Mouse (Mus musculus) megakaryocyte, embryonic 14.5 days (primary cell): ENCODE data around the gene Gar1. TPM values are rescaled to one million over a fixed set of nuclear protein-coding genes. Genes with fewer than 3 reads are reported as not detected.

Source experiments
- H3K27me3 ChIP-seq: replicated peaks from 2 replicates; pipeline ENCODE3; 2012; ENCODE audit warnings: inconsistent platforms
- H3K36me3 ChIP-seq: replicated peaks from 2 replicates; pipeline ENCODE3; 2012; ENCODE audit warnings: low read length, inconsistent platforms, mixed read lengths
- H3K4me1 ChIP-seq: 2 replicates; pipeline ENCODE4 v1.6.1; 2012; ENCODE audit warnings: inconsistent platforms
- H3K4me3 ChIP-seq: replicated peaks from 2 replicates; pipeline ENCODE3; 2012; ENCODE audit warnings: moderate library complexity, mild to moderate bottlenecking, inconsistent platforms
- H3K9me3 ChIP-seq: 2 replicates; pipeline ENCODE4 v1.6.1; 2012; ENCODE audit warnings: inconsistent platforms
- FLI1 ChIP-seq: IDR thresholded peaks from 2 replicates; pipeline ENCODE4 v1.6.1; 2012; ENCODE audit warnings: low read length, inconsistent platforms, mixed read lengths
- GATA1 ChIP-seq: IDR thresholded peaks from 3 replicates; pipeline ENCODE4 v1.6.1; 2012; ENCODE audit warnings: mixed read lengths, low read length, inconsistent platforms, borderline replicate concordance
- polyA plus RNA-seq: library from polyadenylated mRNA; stranded (reverse); fragments of >175 nt; gene quantifications from 2 replicates; pipeline ENCODE4 v1.2.3, GENCODE M21; 2012; ENCODE audit warnings: low replicate concordance; ENCODE audit not compliant: insufficient read depth

Gene Gar1
- polyA plus RNA-seq, 1 experiment: 64.1 TPM

- H3K4me1 ChIP-seq: no peaks in the 10 kb centered on the region
- H3K27me3 ChIP-seq: no peaks in the 10 kb centered on the region
- no peak overlapping the region for H3K4me3 ChIP-seq
- no peaks in the 10 kb centered on the region for H3K9me3 ChIP-seq
- peaks cover 55% of the 10 kb centered on the region for H3K36me3 ChIP-seq
- TF ChIP-seq GATA1 (no peak), FLI1 (no peak)
Measured at GRCm38 (mm10) chr3:129821736-129822135, 9.5 kb downstream of the Gar1 start.

GRCm38 (mm10) chr3:129820847-129821246 lies 10.3 kb downstream of the Gar1 start:
- Histone ChIP-seq H3K9me3 (no peaks in the 10 kb centered on the region), H3K27me3 (no peaks in the 10 kb centered on the region), H3K36me3 (peaks cover 46% of the 10 kb centered on the region), H3K4me3 (no peak overlapping the region), H3K4me1 (no peaks in the 10 kb centered on the region)
- no peak for TF ChIP-seq FLI1
- TF ChIP-seq GATA1: no peak

GRCm38 (mm10) chr3:129803765-129804164 lies 27.4 kb downstream of the Gar1 start, which contains the start of gene Lrit3:
Gene Lrit3 (minus strand): TSS chr3:129804030.
- Histone ChIP-seq H3K27me3 (no peaks in the 10 kb centered on the region), H3K9me3 (0 out of 2 replicates have a peak, but pooled peaks cover 3% of the 10 kb centered on the region), H3K36me3 (no peaks in the 10 kb centered on the region), H3K4me3 (no peak within 1 kb of the TSS), H3K4me1 (no peaks in the 10 kb centered on the region)
- TF ChIP-seq FLI1: no peak
- no peak for TF ChIP-seq GATA1

- Histone ChIP-seq H3K4me3 (no peak overlapping the region), H3K36me3 (no peaks in the 10 kb centered on the region), H3K9me3 (0 out of 2 replicates have a peak, but pooled peaks cover 3% of the 10 kb centered on the region), H3K27me3 (peaks cover 2% of the 10 kb centered on the region), H3K4me1 (no peaks in the 10 kb centered on the region)
- TF ChIP-seq GATA1: no peak
- no peak for TF ChIP-seq FLI1
Measured at GRCm38 (mm10) chr3:129799011-129799410, 32.2 kb downstream of the Gar1 start.

- TF ChIP-seq GATA1: no peak
- TF ChIP-seq FLI1: no peak
- H3K27me3 ChIP-seq: peaks cover 2% of the 10 kb centered on the region
- no peaks in the 10 kb centered on the region for H3K4me1 ChIP-seq
- no peak overlapping the region for H3K4me3 ChIP-seq
- H3K36me3 ChIP-seq: no peaks in the 10 kb centered on the region
- H3K9me3 ChIP-seq: 0 out of 2 replicates have a peak, but pooled peaks cover 3% of the 10 kb centered on the region
Measured at GRCm38 (mm10) chr3:129798551-129798950, 32.6 kb downstream of the Gar1 start.

GRCm38 (mm10) chr3:129797341-129797740 lies 33.9 kb downstream of the Gar1 start:
- TF ChIP-seq GATA1 (no peak), FLI1 (no peak)
- H3K4me3 ChIP-seq: no peak overlapping the region
- H3K9me3 ChIP-seq: 0 out of 2 replicates have a peak, but pooled peaks cover 2% of the 10 kb centered on the region
- H3K36me3 ChIP-seq: no peaks in the 10 kb centered on the region
- H3K4me1 ChIP-seq: no peaks in the 10 kb centered on the region
- H3K27me3 ChIP-seq: peaks cover 2% of the 10 kb centered on the region

GRCm38 (mm10) chr3:129793801-129794200 lies 37.4 kb downstream of the Gar1 start:
- H3K36me3 ChIP-seq: no peaks in the 10 kb centered on the region
- H3K27me3 ChIP-seq: peaks cover 2% of the 10 kb centered on the region
- no peak overlapping the region for H3K4me3 ChIP-seq
- peaks cover 5% of the 10 kb centered on the region for H3K9me3 ChIP-seq
- H3K4me1 ChIP-seq: no peaks in the 10 kb centered on the region
- TF ChIP-seq GATA1: no peak

GRCm38 (mm10) chr3:129782746-129783145 lies 48.5 kb downstream of the Gar1 start:
- Histone ChIP-seq H3K4me1 (no peaks in the 10 kb centered on the region), H3K9me3 (peaks cover 19% of the 10 kb centered on the region), H3K4me3 (no peak overlapping the region), H3K36me3 (no peaks in the 10 kb centered on the region), H3K27me3 (no peaks in the 10 kb centered on the region)
- TF ChIP-seq GATA1 (no peak), FLI1 (no peak)

- H3K9me3 ChIP-seq: peaks cover 19% of the 10 kb centered on the region
- H3K4me3 ChIP-seq: no peak overlapping the region
- no peak for TF ChIP-seq GATA1
- no peak for TF ChIP-seq FLI1
- no peaks in the 10 kb centered on the region for H3K4me1 ChIP-seq
- no peaks in the 10 kb centered on the region for H3K36me3 ChIP-seq
- no peaks in the 10 kb centered on the region for H3K27me3 ChIP-seq
Measured at GRCm38 (mm10) chr3:129781435-129781834, 49.8 kb downstream of the Gar1 start.

Other genes with a start within 250 kb of the Gar1 start
- 0.07 TPM in 1 of 2 replicates, not detected in the other for gene Egf, start 76.1 kb downstream of the Gar1 start, polyA plus RNA-seq
- gene Lrit3, start 27.4 kb downstream of the Gar1 start, polyA plus RNA-seq: not detected in 2 replicates
- not detected in 2 replicates for gene Rrh, start 8.8 kb downstream of the Gar1 start, polyA plus RNA-seq
- gene Cfi, start 4.5 kb upstream of the Gar1 start, polyA plus RNA-seq: not detected in 2 replicates
- gene Pla2g12a, start 47.2 kb upstream of the Gar1 start, polyA plus RNA-seq: 103 and 210 TPM in 2 replicates
- 1.3 and 38.3 TPM in 2 replicates for gene Casp6, start 70.0 kb upstream of the Gar1 start, polyA plus RNA-seq
- 0.12 TPM in 1 of 2 replicates, not detected in the other for gene Mcub, start 138.8 kb upstream of the Gar1 start, polyA plus RNA-seq
- 52.7 and 60.4 TPM in 2 replicates for gene Sec24b, start 230.2 kb upstream of the Gar1 start, polyA plus RNA-seq